Mouse (Mus musculus) right cerebral cortex, adult 18-20 months (tissue): Measurements from ENCODE around the gene Th.

Experiments
- DNase-seq: peaks from one replicate; pipeline ENCODE4 v3.0.0; 2022; ENCODE audit warnings: mixed read lengths

Gene Th

GRCm38 (mm10) chr7:142899872-142900271 lies 31.1 kb downstream of the Th start:
- no peak for DNase-seq

- DNase-seq, result no peak
These were observed 33.5 kb downstream of the Th start for GRCm38 (mm10) chr7:142897471-142897870.

- no peak for DNase-seq
These were observed 34.8 kb downstream of the Th start for GRCm38 (mm10) chr7:142895901-142896665.

- no peak for DNase-seq
These were observed 35.6 kb downstream of the Th start for GRCm38 (mm10) chr7:142895223-142895840.

- peak; percentile 56 for DNase-seq
These were observed 36.3 kb downstream of the Th start for GRCm38 (mm10) chr7:142894669-142895068.

- no peak for DNase-seq
These were observed 36.9 kb downstream of the Th start for GRCm38 (mm10) chr7:142893721-142894639.

GRCm38 (mm10) chr7:142893296-142893695 lies 37.6 kb downstream of the Th start:
- no peak for DNase-seq

GRCm38 (mm10) chr7:142869419-142870163 lies 61.3 kb downstream of the Th start:
- no peak for DNase-seq

GRCm38 (mm10) chr7:142850681-142851080 lies 80.2 kb downstream of the Th start:
- DNase-seq, result peak; percentile 8
